Mouse (Mus musculus): ENCODE measurements around the gene Fbh1.

Gene Fbh1

DNA sequence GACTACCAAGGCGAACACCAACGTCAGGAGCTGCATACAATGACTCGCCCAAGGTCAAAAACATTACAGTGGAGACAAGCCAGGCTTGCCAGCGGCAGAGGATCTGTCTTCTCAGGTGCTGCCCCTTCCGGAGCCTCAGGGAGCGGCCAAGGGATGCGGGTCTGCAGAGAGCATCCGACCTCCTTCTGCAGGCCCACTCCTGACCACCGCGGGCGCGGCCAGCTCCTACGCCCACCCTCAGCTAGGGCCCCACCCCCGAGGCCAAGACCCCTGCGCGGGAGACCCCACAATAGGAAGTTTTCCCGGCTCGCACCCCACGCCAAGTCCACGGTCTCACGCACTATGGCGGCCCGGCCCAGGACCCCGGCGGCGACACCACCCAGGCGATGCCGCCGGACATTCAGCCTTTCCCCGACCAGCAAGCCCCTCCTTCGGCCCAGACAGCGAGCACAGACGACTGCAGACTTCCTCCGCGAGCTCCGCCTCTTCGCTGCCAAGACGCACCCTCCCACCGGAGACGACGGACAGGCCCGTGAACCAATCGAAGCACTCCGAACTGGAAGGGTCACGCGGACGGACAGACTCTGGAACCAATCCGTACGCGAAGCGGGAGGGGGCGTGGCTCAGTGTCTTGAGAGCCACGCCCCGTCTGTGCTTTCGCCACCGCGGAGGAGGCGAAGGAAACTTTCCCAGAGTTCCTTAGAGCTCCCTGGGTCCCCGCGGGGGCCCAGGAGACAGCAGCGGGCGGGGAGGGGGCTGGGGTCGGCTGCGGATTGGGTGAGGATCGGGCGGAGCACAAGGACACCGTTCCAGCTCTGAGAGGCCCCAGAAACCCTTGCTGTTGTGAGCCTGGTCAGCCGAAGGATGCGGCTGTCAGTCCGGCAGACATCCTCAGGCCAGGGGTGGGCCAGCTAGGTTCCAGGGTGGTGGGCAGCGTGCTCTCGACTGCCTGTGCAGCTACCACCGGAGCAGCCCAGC, at the start of gene Fbh1, which contains the start of gene Ankrd16:
TSS of gene Fbh1 (minus strand) at position 492 of the 978 bp plus-strand sequence.
TSS of gene Ankrd16 (plus strand) at position 786 of the 978 bp plus-strand sequence.
- DNase-seq (ENCODE audit: low read depth in 2 of 2, low spot score in 2 of 2), result peak; percentile 98

DNA sequence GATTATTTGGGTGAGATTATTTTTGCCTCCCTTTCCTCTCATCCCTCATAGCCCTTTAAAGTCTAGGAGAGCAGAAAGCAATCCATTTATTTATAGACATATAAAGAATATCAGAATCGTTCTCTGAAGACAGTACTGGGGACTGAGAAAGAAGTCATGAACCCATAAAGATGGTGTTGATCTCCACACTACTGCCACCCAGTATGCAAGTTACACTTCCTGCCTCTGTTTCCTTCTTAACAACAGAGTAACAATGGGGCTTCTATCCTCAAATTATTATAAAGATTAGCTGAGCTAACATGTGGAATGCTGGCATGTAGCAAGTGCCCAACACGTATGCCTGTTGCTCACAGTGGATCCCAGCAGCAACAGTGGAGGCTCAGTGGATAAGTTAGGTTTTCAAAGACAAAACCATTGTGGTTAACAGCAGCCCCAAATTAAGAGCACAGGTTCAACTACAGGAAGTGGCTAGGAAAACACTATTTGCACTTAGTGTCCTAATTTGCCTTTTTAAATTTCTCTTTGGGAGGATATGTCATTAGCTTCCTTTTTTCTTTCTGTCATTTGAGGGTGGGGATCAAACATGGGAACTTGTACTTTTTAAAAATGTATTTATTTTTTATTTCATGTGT, 24.0 kb upstream of the Fbh1 start:
- no peak for DNase-seq (ENCODE audit: low read depth in 2 of 2, low spot score in 2 of 2)

DNA sequence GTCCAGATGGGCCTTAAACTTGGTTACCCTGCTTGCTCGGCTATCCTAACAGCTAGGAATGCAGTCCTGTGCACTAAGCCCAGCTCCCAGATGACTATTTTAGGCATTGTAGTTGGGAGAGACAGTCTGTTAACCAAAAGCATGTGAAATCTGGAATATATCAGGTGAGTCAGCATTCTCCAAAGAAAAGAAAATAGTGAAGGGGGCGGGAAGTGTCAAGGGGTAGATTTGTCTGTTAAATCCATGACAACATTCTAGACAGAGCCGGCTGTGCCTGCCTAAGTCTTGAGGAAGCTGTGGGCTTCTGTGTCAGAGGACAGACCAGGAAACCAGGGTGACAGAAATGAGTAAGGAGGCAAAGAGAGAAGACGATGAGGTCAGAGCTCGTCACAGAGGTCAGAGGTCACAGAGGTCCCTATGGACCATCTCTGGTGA, 20.6 kb upstream of the Fbh1 start:
- no peak for DNase-seq (ENCODE audit: low read depth in 2 of 2, low spot score in 2 of 2)

DNA sequence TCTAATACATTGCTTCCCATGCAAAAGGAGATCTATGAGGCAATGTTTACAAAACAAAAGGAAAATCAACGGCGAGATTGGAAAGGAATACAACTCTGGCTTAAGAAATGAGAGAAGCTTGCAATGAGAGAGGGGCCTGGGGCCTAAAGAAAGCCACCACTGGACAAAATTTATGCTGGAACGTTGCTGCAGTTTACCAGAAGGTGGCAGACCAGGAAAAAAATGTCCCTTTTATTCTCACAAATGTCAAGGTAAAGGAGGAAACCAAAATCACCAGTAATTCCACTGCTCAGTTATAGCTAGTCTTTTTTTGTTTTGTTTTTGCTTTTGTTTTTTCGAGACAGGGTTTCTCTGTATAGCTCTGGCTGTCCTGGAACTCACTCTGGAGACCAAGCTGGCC, 17.3 kb upstream of the Fbh1 start:
- no peak for DNase-seq (ENCODE audit: low read depth in 2 of 2, low spot score in 2 of 2)

DNA sequence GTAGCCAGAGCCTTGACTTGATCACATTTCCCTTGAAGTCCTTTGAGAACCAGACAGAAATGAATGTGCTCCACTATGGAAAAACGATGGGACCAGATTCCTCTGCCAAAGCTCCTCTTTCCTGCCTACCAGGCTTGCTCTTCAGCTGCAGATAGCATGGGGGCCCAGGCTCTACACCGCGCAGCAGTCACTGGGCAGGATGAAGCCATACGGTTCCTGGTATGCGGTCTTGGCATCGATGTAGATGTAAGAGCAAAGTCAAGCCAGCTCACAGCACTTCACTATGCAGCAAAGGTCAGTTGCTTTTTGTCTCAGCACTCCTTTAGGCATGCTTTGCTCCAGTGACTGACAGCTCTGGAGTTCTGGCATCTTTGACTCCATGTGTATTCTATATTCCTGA, 6.8 kb upstream of the Fbh1 start:
- no peak for DNase-seq (ENCODE audit: low read depth in 2 of 2, low spot score in 2 of 2)

DNA sequence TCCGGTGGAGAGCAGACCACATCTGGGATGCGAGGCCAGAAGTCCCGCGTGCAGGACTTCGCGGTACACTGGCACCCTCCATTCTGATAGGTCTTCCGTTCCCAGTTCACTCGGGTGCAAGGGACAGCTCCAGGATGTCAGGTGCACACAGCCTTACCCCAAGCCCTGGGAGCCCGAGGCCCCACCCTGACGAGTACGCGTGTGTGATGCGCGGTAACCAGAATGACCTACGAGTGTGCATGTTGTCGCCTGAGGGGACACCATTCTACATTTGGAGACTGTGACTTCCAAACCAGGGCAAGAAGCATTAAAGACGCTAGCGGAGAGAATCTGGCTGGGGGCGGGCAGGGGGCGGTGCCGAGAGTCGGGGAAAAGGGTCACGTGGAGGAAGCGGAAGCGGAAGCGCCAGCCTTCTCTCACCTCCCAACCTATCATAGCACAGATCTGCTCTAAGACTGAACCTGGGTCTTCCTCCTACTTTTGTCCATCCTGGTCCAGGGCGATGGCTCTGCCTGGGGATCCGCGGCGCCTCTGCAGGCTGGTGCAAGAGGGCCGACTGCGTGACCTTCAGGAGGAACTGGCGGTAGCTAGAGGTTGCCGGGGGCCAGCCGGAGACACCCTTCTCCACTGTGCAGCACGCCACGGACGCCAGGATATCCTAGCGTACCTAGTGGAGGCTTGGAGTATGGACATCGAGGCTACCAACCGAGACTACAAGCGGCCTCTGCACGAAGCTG, 873 bp upstream of the Fbh1 start:
- peak; percentile 72 to 84 for DNase-seq (ENCODE audit: low read depth in 2 of 2, low spot score in 2 of 2)

DNA sequence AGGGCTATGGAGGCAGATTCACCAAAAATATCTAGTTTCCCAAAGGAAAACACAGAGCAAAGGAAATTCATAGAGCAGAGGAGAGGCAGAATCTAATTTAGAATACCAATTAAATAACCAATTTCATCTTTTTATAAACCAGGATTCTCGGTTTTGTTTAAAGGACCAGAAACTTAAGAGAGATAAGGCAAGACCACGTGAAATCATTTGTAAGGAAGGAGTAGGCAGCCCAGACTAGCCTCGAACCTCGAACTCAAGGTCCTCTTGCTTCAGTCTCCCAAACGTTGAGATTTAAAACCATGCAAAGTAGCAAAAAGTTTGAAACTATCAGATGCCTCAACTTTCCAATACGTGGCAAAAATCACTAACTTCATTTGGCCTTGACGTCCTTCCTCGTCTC, 967 bp downstream of the Fbh1 start:
- no peak for DNase-seq (ENCODE audit: low read depth in 2 of 2, low spot score in 2 of 2)

DNA sequence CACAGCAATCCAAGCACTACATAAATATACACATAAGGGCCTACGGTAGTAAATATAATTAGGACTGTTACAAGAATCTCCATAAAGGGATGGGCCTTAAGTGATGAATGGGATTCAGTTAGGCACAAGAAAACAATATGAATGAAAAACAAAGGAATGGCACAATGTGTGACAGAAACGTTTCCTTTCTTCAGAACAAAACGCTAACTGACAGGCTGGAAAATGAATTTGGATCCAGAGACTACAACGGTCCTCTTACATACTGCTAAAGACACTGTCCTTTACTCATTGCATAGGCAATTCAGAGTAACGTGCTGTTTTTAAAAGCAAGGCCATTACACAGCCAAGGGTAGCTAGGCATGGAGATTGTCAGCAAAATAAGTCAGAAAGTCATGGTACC, 2.3 kb downstream of the Fbh1 start:
- no peak for DNase-seq (ENCODE audit: low read depth in 2 of 2, low spot score in 2 of 2)

DNA sequence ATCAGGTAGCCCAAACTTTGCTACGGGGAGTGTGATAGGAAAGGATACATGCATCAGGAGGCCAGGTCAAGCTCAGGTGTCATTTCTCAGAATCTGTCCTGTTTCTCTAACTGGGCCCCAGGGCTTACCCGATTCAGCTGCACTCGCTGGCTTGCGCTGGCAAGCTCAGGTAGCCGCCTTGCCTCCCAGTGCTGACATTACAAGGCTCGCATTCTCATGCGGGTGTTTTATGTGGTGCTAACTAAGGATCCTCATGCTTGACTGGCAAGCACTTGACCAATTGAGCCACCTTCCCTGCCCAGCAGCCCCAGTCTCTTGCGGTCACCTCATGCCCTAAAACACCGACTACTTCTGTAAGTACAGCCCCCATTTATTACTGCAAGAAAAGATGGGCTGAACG, 3.0 kb downstream of the Fbh1 start:
- DNase-seq (ENCODE audit: low read depth in 2 of 2, low spot score in 2 of 2), result no peak

DNA sequence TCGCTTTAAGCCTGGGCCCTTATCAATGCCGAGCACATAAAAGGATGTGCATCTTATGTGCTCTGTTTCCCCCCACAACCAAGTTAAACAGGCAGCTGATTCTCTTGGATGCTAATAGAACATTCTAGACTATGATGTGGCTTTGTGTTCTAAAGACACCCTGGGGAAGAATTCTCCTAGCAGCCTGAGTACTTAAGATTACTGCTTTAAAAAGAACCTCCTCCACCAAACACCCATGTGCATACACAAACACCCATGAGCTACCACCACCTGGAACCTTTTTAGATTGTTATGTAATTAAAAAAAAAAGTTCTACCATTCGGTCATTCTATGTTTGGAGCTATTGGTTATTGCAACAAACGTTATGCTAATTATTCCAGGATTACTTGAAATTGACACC, 5.0 kb downstream of the Fbh1 start:
- DNase-seq (ENCODE audit: low read depth in 2 of 2, low spot score in 2 of 2), result no peak

DNA sequence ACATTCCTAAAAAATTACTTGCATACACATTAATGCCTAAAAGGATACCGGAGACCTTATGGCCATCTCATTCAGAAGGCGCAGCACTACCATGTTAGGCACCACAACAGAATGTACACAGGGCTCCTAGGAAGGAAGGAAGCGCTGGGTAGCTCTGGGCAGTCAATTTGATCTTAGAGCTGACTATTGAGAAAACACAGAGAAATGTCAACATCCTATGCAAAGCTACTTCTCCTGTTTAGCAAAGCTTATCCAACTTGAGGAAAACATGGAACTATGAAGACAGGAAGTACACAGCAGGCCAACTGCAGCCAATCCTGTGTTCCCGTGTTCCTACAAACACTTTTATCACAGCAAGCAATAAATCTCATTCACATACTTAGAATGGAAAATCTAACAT, 5.7 kb downstream of the Fbh1 start:
- no peak for DNase-seq (ENCODE audit: low read depth in 2 of 2, low spot score in 2 of 2)

DNA sequence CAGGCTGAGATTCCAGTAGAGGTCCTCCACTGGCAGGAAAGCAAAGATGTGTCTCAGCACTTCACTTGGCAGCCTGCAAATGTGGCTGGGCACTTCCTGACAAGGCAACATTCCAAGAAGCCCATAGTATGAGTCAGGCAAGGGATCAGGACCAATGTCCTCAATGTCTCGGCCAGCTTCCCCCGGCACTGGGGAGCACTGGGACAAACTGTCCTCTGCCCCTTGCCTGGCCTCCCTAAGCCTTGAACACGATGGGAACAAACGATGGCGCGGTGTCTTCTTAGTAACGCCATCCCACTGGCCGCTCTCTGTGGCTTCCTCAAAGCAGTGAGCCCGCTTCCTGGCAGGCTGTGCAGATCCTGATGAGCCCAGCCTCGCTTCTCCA, 10.2 kb downstream of the Fbh1 start:
- DNase-seq (ENCODE audit: low read depth in 2 of 2, low spot score in 2 of 2), result no peak

DNA sequence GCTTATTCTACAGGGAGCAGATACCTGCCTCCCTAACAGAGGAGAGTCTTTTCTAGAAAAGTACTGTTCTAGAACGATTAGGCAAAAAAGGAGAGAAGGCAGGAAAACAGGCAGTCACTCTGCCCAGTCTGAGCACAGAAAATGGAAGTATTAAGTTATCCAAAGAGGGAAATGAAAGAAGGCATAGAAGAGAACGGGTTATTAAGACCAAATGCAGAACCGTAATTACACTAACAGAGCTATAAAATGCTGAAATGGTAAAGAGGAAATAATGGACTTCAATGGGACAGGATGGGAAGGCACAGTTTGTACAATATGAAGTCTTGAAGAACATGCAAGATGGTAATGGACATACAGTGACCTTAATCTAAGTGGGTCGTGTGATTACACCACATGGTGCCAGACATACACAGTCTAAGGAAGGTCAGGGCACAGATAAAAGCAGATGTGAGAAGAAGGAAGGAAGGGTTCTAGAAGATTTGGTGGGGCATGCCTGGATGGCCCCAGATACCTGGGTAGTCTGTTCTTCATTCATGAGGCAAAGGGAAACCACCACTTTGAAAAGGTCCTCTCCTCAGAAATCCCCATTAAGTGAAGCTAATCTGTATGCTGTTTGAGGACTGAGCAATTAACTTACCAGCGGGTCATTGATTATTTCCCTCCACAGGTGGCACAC, 10.8 kb downstream of the Fbh1 start:
- DNase-seq (ENCODE audit: low read depth in 2 of 2, low spot score in 2 of 2), result no peak

DNA sequence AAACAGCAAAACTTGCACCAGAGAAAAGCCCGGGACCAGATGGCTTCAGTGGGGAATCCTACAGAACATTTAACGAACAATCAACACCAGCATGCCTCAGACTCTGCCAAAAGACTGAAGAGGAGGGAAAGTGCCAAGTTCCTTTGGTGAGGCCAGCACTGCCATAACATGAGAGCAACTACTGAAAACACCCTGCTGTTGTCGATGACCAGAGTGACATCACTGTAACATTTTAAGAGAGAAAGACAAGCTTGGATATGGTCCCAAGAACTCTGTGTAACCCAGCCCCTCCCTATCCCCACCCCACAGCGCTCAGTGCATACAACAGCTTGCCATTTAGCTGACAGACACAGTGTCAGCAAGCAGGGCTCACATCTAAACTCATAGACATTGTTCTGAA, 11.7 kb downstream of the Fbh1 start:
- DNase-seq (ENCODE audit: low read depth in 2 of 2, low spot score in 2 of 2), result no peak

DNA sequence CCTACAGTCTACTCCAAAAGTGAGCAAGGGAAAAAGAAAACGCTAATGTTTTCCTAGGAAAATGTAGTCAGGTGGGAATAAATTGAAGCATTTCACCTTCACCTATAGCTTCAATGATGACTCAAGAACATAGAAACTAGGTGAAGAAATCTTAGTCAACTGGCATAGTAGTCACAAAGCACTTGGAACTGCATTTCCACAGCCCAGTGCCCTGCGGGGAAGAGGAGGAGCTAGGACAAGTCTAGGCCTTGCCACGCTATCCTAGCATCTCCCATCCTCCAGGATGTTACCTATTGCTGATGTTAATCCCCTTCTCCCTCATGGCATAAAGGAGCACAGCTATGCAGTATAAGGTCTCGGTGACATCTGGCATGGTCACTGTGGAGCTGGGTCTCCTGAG, 14.8 kb downstream of the Fbh1 start:
- no peak for DNase-seq (ENCODE audit: low read depth in 2 of 2, low spot score in 2 of 2)

DNA sequence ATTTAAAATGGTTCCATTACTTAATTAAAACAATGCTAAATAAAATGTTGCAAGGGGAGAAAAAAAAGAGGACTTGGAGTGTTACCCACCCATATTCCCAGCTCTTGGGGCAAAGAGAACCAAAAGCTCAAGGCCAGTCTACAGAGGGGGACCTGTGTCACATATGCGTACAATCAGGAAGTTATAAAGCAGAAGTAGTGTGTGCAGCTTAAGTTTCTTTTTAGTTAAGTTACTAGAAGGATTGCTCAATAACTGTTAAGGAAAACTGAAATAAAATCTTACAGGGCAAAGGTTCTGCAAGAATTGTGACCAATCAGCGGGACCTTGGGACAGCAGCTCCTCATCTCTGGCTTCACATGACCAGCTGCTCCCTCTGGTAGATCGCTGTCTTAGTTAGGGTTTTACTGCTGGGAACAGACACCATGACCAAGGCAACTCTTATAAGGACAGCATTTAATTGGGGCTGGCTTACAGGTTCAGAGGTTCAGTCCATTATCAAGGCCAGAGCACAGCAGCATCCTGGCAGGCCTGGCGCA, 37.8 kb downstream of the Fbh1 start:
- no peak for DNase-seq (ENCODE audit: low read depth in 2 of 2, low spot score in 2 of 2)

DNA sequence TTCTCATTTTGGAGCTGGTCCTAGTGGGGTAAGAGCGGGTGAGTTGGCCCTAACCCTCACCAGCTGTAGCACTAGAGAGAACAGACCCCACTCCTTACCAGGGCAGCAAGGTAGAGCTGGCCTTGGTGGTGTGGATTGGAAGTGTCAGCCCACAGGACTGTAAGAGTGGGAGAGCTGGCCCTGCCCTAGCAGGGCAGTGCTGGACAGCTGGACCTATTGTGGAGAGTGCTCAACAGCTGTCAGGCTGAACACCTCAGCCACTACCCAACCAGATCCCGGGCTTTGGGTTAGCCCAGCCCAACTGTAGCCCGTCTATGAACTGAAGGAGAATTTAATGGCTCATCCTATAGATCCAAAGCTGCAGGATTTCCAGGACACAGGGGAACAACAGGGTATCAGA, 38.6 kb downstream of the Fbh1 start:
- DNase-seq (ENCODE audit: low read depth in 2 of 2, low spot score in 2 of 2), result no peak

DNA sequence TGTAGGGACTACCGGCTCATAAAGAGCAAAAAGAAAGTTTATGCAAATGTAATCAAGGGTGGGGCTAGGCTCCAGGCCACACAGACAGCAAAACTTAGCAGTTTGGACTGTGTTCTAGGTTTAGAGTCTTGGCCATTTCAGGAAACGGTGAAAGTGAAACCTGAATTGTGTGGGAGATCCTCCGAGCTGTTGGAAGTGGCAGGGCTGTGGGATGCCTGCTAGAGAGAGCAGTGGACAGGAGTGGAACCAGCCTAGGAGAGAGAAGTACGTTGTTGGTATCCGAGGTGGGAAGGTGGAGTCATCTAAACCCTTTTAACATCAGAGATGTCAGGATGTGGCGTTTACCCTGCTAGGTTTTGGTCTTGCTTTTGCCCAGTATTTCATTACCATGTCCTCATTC, 41.5 kb downstream of the Fbh1 start:
- no peak for DNase-seq (ENCODE audit: low read depth in 2 of 2, low spot score in 2 of 2)

DNA sequence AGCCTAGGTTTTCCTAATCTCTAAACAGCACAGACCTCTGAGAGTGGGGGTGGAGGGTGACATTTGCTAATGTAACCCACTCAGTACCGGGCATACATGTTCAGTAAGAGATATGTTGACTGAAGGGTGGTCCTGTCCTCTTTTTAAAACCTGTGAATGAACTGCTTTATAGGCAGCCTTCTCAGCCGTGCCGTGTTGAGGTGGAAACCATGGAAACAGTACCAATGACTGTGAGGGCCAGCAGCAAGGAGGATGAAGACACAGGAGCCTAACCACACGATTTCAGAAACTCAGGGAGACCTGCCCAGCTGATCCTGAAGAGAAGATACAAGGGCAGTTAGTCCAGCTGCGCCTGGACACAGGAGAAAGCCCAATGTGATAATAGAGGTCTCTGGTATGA, 44.4 kb downstream of the Fbh1 start:
- no peak for DNase-seq (ENCODE audit: low read depth in 2 of 2, low spot score in 2 of 2)

DNA sequence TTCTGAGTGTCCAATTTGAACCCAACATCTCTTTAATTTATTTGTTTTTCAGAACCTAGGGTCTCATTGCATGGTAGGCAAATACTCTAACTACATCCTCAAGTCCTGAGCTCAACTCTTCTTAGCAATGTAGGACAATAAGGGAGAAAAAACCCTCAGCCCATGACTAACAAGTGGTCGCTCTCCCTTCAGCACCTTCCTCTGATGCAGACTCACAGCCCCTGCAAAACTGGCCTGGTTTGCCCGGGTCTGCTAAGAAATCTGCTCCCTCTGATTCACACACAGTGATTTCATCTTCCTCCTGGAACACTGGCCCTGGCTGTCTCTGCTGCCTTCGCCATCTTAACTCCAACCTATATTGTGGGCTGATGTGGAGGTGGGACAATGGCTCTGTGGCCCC, 48.3 kb downstream of the Fbh1 start:
- DNase-seq (ENCODE audit: low read depth in 2 of 2, low spot score in 2 of 2), result no peak

DNA sequence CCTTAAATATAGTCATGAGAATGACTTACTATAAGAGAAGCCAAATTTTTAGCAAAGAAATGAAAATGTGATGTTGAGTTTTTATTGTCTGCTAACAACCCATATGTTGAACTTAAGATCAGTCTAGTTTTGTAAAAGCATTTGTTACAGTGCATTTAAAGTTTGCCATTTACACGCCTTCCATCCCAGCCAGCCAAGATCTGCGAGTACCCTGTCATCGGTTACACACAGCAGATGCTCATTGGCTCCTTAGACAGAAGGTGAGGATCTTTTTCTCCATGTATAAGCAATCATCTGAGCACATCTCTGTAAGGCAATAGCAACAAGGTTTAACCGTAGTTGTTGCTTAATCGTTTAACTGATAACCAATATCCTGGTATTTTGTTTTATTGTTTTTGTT, 49.8 kb downstream of the Fbh1 start:
- no peak for DNase-seq (ENCODE audit: low read depth in 2 of 2, low spot score in 2 of 2)
